Mouse (Mus musculus): ENCODE results near the gene Ano6. TPM values are rescaled to one million over a fixed set of nuclear protein-coding genes. Genes with fewer than 3 reads are reported as not detected.

The Ano6 gene
- polyA plus RNA-seq, 2 experiments from 2014 or later = 34.8 to 54.6 TPM

GRCm38 (mm10) chr15:95828647-95829254 is 38.1 kb downstream of the Ano6 start:
- ATAC-seq = no peak

- ATAC-seq = no peak
Observed at GRCm38 (mm10) chr15:95829553-95830205, 39.0 kb downstream of the Ano6 start.

DNA sequence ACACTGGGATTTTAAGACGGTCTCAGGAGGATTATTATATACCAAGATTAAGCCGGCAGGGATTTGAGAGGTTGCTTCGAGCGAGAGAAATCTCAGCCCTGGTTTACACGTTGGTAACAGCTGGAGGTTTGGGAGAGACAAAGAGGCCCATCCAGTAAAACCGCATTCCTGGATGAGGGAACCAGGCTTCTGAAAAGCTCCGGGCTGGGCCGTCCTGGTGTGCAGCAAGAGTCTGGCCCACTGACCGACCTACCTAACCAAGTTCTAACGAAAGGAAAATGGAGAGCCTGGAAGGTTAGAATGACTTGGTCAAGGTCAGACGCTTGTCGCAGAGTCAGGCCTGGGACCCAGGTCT is 39.5 kb downstream of the Ano6 start:
- no peak for ATAC-seq

- ATAC-seq = no peak
Observed at GRCm38 (mm10) chr15:95833292-95833691, 42.6 kb downstream of the Ano6 start.

GRCm38 (mm10) chr15:95836077-95836476 is 45.4 kb downstream of the Ano6 start:
- ATAC-seq = no peak

DNA sequence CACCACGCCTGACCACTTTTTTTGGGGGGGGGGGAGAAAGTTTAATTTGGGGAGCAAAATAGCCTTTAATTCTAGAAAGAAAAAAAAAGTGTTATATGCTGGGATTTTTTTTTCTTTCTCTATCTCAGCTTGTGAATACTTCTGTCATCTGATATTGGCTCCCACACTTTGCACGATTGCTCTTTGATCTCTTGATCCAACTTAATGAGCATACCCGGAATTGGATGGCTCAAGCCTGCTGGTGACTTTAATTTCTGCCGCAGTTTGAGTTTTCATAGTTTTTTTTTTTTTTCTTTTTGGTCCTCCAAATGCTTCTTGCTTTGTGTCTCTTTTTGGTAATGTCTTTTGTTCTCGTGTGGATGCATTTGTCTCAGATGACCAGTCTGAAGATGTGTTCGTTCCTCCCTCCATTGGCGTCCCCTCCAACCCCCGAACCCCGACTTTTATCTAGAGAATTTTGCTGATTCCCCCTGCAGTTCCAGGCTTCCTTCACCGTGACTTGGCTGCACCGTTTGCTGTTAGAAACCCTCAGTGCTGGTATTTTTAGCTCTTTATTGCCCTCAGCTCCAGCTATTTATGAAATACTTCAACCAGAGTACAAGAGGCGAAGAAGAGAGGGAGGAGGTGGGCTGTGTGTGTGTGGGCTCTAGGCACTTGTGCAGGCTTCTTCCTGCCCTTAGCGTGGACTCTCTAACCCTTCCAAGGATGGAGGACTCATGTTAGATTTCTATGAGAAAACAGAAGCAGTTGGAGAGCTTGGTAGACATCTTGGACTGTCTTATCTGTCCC is 46.2 kb downstream of the Ano6 start:
- no peak for ATAC-seq

DNA sequence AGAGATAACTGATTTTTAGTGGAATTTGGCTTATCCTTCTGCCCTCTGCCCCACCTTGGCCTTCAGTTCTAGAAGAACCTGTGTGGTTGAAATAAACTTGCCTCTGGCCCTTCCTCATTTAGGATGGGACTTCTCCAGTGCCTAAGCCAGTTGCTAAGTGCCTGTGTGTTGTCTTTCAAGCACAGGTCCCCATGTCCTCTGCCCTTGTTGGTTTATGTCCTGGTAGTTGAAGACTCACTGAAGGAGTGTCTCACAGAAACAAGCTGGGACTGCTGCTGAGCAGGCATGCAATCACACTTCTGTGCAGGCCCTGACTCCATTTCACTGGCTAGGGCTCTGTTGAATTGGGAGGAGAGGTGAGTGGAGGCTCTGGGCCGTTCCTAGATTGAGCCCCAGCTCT is 46.9 kb downstream of the Ano6 start:
- no peak for ATAC-seq

DNA sequence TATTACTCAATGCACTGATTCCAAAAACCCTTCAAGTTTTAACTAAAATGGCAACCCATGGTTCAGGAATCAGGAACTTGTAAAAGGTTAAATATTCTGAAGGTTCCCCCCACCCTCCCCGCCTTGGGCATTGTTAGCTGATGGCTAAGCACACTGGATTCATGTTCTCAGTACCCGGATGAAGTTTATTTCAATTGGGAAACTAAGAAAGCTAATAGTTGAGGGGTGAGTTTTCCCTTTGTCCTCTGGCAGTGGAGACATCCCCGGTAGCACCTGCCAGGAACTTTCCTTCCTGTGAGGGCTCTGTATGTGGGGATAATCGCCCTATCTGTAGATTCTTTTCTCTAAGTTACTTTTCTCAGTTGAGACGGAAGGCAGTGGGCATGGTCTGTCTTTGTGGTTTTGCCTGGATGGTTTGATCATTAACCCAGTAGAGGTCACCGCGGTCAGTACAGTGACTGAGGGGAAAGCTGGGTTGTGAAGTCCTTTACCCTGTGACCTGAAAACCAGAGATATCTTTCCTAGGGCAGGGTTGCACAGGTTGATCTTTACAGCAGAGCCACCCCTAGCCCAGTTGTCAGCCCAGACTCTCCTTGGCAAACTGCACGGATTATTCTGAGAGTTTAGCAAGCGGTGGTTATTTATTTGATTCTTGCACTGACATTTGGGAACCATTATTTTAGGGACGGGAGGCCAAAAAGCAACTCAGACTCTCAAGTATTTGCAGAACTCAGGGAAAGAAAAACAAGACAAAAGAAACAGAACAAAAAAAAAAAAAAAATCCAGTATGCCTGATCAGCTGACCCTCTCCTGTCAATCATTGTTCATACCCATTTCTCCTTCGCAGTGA is 47.8 kb downstream of the Ano6 start:
- no peak for ATAC-seq

DNA sequence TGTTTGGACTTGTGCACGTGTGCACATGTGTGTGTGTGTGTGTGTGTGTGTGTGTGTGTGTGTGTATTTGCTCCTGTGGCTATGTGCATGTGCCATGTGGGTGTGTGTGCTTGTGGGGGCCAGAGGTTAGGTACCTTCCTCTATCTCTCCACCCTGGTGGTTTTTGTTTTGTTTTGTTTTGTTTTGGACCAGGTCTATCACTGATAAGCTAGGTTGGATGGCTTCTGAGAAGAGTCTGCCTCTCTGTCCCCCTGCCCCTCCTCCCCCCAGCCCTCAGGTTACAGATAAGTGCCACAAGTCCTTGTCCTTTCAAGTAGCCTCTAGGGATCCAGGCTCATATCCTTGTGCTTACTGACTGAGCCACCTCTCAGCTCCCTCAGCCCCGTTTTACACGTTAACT is 49.1 kb downstream of the Ano6 start:
- no peak for ATAC-seq

DNA sequence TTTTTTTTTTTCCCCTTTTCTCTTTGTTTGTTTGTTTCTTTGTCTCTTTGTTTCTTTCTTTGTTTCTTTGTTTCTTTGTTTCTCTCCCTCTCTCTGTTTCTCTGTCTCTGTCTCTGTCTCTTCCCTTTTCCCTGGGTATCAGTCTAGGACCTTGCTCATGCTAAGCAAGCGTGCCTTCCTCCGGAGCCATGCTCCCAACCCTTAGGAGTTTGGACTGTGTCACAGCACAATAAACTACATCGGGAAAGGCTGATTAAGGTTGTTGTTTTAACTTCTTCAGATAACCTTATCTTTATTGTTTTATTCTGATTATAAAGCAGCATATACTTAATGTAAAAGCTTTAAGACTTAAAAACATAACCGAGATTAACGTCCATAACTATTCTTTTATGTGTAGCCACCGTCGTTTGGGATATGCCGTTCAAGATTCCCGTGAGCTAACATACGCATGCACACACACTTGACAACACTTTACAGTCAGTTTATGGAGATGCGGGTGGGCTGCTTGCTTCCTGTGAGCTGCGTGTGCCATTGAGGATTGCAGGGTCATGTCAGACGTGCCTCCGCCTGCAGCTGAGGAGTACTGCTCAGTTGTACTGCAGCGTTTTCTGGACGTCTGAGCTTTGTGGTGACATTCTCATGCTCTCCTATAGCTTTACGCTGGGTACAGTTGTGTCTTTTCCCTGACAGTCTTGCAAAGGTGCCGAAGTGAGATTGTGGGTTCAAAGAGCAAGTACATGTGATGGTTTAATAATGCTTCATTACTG is 52.7 kb downstream of the Ano6 start:
- ATAC-seq = no peak

GRCm38 (mm10) chr15:95844412-95844811 is 53.8 kb downstream of the Ano6 start:
- no peak for ATAC-seq

GRCm38 (mm10) chr15:95846102-95846501 is 55.5 kb downstream of the Ano6 start:
- ATAC-seq = no peak

GRCm38 (mm10) chr15:95848493-95849064 is 57.9 kb downstream of the Ano6 start:
- ATAC-seq = no peak

DNA sequence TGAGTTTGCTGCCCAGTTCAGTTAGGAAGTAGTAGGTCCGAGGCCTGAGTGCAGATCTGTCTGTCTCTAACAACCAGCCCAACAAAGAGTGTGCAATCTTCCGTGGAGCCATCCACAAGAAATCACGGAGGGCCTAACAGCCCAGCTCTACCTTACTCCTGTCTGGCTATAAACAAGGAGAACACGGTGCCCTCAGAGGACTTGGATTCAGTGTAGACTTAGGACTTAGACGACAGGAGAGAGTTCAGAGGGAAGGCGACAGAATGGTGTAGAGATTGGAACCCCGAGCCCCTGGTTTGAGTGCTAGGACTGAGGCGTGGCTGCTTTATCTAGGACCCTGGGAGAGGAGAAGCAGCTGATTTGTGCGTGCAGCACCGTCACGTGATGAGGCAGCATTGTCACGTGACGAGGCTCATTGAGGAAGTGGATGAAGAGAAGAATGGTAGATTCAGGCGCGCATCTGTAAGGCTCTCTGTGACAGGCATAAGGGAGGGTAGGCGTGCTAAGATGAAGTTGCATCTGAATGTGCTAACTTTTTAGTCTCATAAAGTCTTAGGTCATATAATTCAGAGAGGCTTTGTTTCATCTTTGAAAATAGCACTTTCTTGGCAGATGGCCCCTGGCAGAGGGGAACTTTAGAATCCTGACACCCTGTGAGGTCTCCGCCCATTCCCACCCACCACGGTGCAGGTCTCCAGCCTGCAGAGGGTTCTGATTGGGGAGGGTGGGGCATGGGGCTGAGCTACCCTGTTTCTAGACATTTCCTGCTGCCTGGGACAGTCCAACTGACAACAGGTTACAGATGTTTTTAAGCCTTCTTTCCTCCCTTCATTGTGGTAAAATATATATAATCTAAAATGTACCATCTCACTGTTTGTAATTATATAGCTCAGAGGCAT is 59.1 kb downstream of the Ano6 start:
- peak; percentile 82 for ATAC-seq

- peak; percentile 16 for ATAC-seq
Observed at GRCm38 (mm10) chr15:95850546-95850945, 59.9 kb downstream of the Ano6 start.

- no peak for ATAC-seq
Observed at GRCm38 (mm10) chr15:95855051-95855844, 64.6 kb downstream of the Ano6 start.

DNA sequence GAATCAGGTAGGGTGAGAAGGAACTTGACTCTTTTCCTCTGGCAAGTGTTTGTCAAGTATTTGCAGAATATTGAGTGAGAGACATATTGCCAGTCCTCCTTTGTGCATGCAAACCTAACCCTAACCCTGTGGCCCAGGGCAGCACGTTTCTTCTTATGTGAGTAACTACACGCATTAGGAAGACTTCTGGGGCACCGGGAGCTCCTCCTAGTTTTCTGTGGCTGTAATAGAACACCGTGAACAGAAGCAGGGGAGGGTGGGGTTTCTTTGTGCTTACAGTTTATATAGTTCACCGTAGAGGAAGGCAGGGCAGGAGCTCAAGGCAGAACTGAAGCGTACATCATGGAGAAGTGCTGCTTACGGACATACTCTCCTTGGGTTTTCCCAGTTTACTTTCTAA is 65.3 kb downstream of the Ano6 start:
- ATAC-seq = no peak

GRCm38 (mm10) chr15:95856684-95857595 is 66.3 kb downstream of the Ano6 start:
- no peak for ATAC-seq
